Mouse (Mus musculus) cerebellum, adult 8-10 months (tissue): ENCODE measurements around the gene Agbl2.
"Not testable (repeated sequence)": the region's sequence is repeated elsewhere in the genome, so short reads cannot be mapped to it uniquely, and the experiment has no call there.

ENCODE experiments used
- DNase-seq: peaks from one replicate; pipeline ENCODE4 v3.0.0; 2022

Agbl2 gene

GRCm38 (mm10) chr2:90818710-90819109 is 36.2 kb downstream of the Agbl2 start:
- DNase-seq = no peak

GRCm38 (mm10) chr2:90820894-90821293 is 38.4 kb downstream of the Agbl2 start:
- DNase-seq = no peak

GRCm38 (mm10) chr2:90822978-90823377 is 40.5 kb downstream of the Agbl2 start:
- DNase-seq = no peak

GRCm38 (mm10) chr2:90823781-90824180 is 41.3 kb downstream of the Agbl2 start:
- peak; percentile 93 for DNase-seq

GRCm38 (mm10) chr2:90824528-90824927 is 42.0 kb downstream of the Agbl2 start:
- not testable (repeated sequence) for DNase-seq

- DNase-seq = no peak
Observed at GRCm38 (mm10) chr2:90825515-90826172, 43.1 kb downstream of the Agbl2 start.

- DNase-seq = peak; percentile 58
Observed at GRCm38 (mm10) chr2:90828739-90829138, 46.2 kb downstream of the Agbl2 start.

- DNase-seq = no peak
Observed at GRCm38 (mm10) chr2:90833502-90833901, 51.0 kb downstream of the Agbl2 start.

- no peak for DNase-seq
Observed at GRCm38 (mm10) chr2:90838621-90839020, 56.1 kb downstream of the Agbl2 start.

- no peak for DNase-seq
Observed at GRCm38 (mm10) chr2:90843666-90844065, 61.1 kb downstream of the Agbl2 start.

GRCm38 (mm10) chr2:90844262-90844661 is 61.7 kb downstream of the Agbl2 start:
- no peak for DNase-seq

GRCm38 (mm10) chr2:90845234-90845633 is 62.7 kb downstream of the Agbl2 start:
- DNase-seq = no peak

GRCm38 (mm10) chr2:90846171-90846570 is 63.6 kb downstream of the Agbl2 start:
- no peak for DNase-seq

- DNase-seq = no peak
Observed at GRCm38 (mm10) chr2:90846597-90846954, 64.0 kb downstream of the Agbl2 start.

GRCm38 (mm10) chr2:90846955-90847680 is 64.6 kb downstream of the Agbl2 start, which contains the start of gene Mtch2:
Mtch2 (plus strand) TSS chr2:90847155.
- peak; percentile 99 for DNase-seq

- no peak for DNase-seq
Observed at GRCm38 (mm10) chr2:90847681-90848050, 65.1 kb downstream of the Agbl2 start.

GRCm38 (mm10) chr2:90848331-90848730 is 65.8 kb downstream of the Agbl2 start:
- DNase-seq = no peak

GRCm38 (mm10) chr2:90850401-90850800 is 67.9 kb downstream of the Agbl2 start:
- peak; percentile 67 for DNase-seq

- DNase-seq = no peak
Observed at GRCm38 (mm10) chr2:90861486-90861885, 79.0 kb downstream of the Agbl2 start.

- DNase-seq = no peak
Observed at GRCm38 (mm10) chr2:90864184-90864583, 81.7 kb downstream of the Agbl2 start.

GRCm38 (mm10) chr2:90866524-90866923 is 84.0 kb downstream of the Agbl2 start:
- peak; percentile 85 for DNase-seq

- DNase-seq = no peak
Observed at GRCm38 (mm10) chr2:90870136-90870601, 87.6 kb downstream of the Agbl2 start.

GRCm38 (mm10) chr2:90871180-90871961 is 88.8 kb downstream of the Agbl2 start:
- DNase-seq = no peak

GRCm38 (mm10) chr2:90874025-90874424 is 91.5 kb downstream of the Agbl2 start:
- DNase-seq = no peak
